Mouse (Mus musculus): ENCODE data around the gene Sec14l2. TPM values are rescaled to one million over a fixed set of nuclear protein-coding genes. Genes with fewer than 3 reads are reported as not detected.

Sec14l2 gene
- polyA plus RNA-seq, 1 experiment from 2014 or later: 1.7 TPM

GRCm38 (mm10) chr11:4080219-4080618, 43.0 kb downstream of the Sec14l2 start:
- no peaks in the 10 kb centered on the region for H3K9me3 ChIP-seq (ENCODE audit: control insufficient read depth, low read length)
- H3K27ac ChIP-seq (ENCODE audit: low read length): no peak overlapping the region
- H3K9ac ChIP-seq (ENCODE audit: low read depth, low read length): no peak overlapping the region
- H3K4me2 ChIP-seq (ENCODE audit: low read depth, low read length): no peak overlapping the region
- H3K4me1 ChIP-seq (ENCODE audit: control insufficient read depth, insufficient read depth, low read length): no peaks in the 10 kb centered on the region
- peak; percentile 46; the same call in 1 of the 2 replicates for ATAC-seq
- no peak overlapping the region for H3K4me3 ChIP-seq (ENCODE audit: low read length)
- no peaks in the 10 kb centered on the region for H3K27me3 ChIP-seq (replicated peaks; ENCODE audit: control insufficient read depth, insufficient read depth, low read length)
- 15% methylated on average over 4 of the region's 4 CpGs for WGBS
- H3K36me3 ChIP-seq (ENCODE audit: control insufficient read depth, insufficient read depth, low read length): no peaks in the 10 kb centered on the region

GRCm38 (mm10) chr11:4078267-4078933, 44.8 kb downstream of the Sec14l2 start:
- WGBS: 84% methylated on average over 7 of the region's 7 CpGs
- no peak overlapping the region for H3K27ac ChIP-seq (ENCODE audit: low read length)
- no peak for ATAC-seq
- no peaks in the 10 kb centered on the region for H3K36me3 ChIP-seq (ENCODE audit: control insufficient read depth, insufficient read depth, low read length)
- no peaks in the 10 kb centered on the region for H3K9me3 ChIP-seq (ENCODE audit: control insufficient read depth, low read length)
- H3K4me1 ChIP-seq (ENCODE audit: control insufficient read depth, insufficient read depth, low read length): no peaks in the 10 kb centered on the region
- no peak overlapping the region for H3K9ac ChIP-seq (ENCODE audit: low read depth, low read length)
- no peaks in the 10 kb centered on the region for H3K27me3 ChIP-seq (replicated peaks; ENCODE audit: control insufficient read depth, insufficient read depth, low read length)
- H3K4me2 ChIP-seq (ENCODE audit: low read depth, low read length): no peak overlapping the region
- H3K4me3 ChIP-seq (ENCODE audit: low read length): no peak overlapping the region

- Histone ChIP-seq H3K27ac (ENCODE audit: low read length) (no peak overlapping the region), H3K4me2 (ENCODE audit: low read depth, low read length) (no peak overlapping the region), H3K4me1 (ENCODE audit: control insufficient read depth, insufficient read depth, low read length) (no peaks in the 10 kb centered on the region), H3K4me3 (ENCODE audit: low read length) (no peak overlapping the region), H3K36me3 (ENCODE audit: control insufficient read depth, insufficient read depth, low read length) (no peaks in the 10 kb centered on the region), H3K9me3 (ENCODE audit: control insufficient read depth, low read length) (no peaks in the 10 kb centered on the region), H3K27me3 (replicated peaks; ENCODE audit: control insufficient read depth, insufficient read depth, low read length) (no peaks in the 10 kb centered on the region), H3K9ac (ENCODE audit: low read depth, low read length) (no peak overlapping the region)
- WGBS: 11% methylated on average over 8 of the region's 8 CpGs
- no peak for ATAC-seq
These were observed 46.6 kb downstream of the Sec14l2 start for GRCm38 (mm10) chr11:4076633-4077032.

GRCm38 (mm10) chr11:4069664-4070063, 53.6 kb downstream of the Sec14l2 start:
- H3K4me3 ChIP-seq (ENCODE audit: low read length): no peak overlapping the region
- H3K9me3 ChIP-seq (ENCODE audit: control insufficient read depth, low read length): no peaks in the 10 kb centered on the region
- no peak for ATAC-seq
- no peaks in the 10 kb centered on the region for H3K4me1 ChIP-seq (ENCODE audit: control insufficient read depth, insufficient read depth, low read length)
- no peak overlapping the region for H3K27ac ChIP-seq (ENCODE audit: low read length)
- no peaks in the 10 kb centered on the region for H3K27me3 ChIP-seq (replicated peaks; ENCODE audit: control insufficient read depth, insufficient read depth, low read length)
- H3K4me2 ChIP-seq (ENCODE audit: low read depth, low read length): no peak overlapping the region
- no peaks in the 10 kb centered on the region for H3K36me3 ChIP-seq (ENCODE audit: control insufficient read depth, insufficient read depth, low read length)
- no peak overlapping the region for H3K9ac ChIP-seq (ENCODE audit: low read depth, low read length)
- 74% methylated on average over 1 of the region's 1 CpGs for WGBS

GRCm38 (mm10) chr11:4064627-4065122, 58.5 kb downstream of the Sec14l2 start, which contains the start of gene Sec14l3:
Sec14l3 (plus strand) TSS chr11:4064841.
- Histone ChIP-seq H3K4me2 (ENCODE audit: low read depth, low read length) (no peak within 1 kb of the TSS), H3K36me3 (ENCODE audit: control insufficient read depth, insufficient read depth, low read length) (no peaks in the 10 kb centered on the region), H3K4me1 (ENCODE audit: control insufficient read depth, insufficient read depth, low read length) (no peaks in the 10 kb centered on the region), H3K4me3 (ENCODE audit: low read length) (no peak within 1 kb of the TSS), H3K27ac (ENCODE audit: low read length) (no peak within 1 kb of the TSS), H3K27me3 (replicated peaks; ENCODE audit: control insufficient read depth, insufficient read depth, low read length) (no peaks in the 10 kb centered on the region), H3K9ac (ENCODE audit: low read depth, low read length) (no peak within 1 kb of the TSS), H3K9me3 (ENCODE audit: control insufficient read depth, low read length) (no peaks in the 10 kb centered on the region)
- 54% methylated on average over 5 of the region's 5 CpGs for WGBS
- no peak for ATAC-seq

- no peaks in the 10 kb centered on the region for H3K4me1 ChIP-seq (ENCODE audit: control insufficient read depth, insufficient read depth, low read length)
- H3K9ac ChIP-seq (ENCODE audit: low read depth, low read length): no peak overlapping the region
- no peaks in the 10 kb centered on the region for H3K36me3 ChIP-seq (ENCODE audit: control insufficient read depth, insufficient read depth, low read length)
- no peak overlapping the region for H3K4me2 ChIP-seq (ENCODE audit: low read depth, low read length)
- ATAC-seq: no peak
- H3K27ac ChIP-seq (ENCODE audit: low read length): no peak overlapping the region
- no peaks in the 10 kb centered on the region for H3K9me3 ChIP-seq (ENCODE audit: control insufficient read depth, low read length)
- H3K4me3 ChIP-seq (ENCODE audit: low read length): no peak overlapping the region
- 42% methylated on average over 6 of the region's 6 CpGs for WGBS
- no peaks in the 10 kb centered on the region for H3K27me3 ChIP-seq (replicated peaks; ENCODE audit: control insufficient read depth, insufficient read depth, low read length)
These were observed 60.2 kb downstream of the Sec14l2 start for GRCm38 (mm10) chr11:4062981-4063380.

- no peak for ATAC-seq
- no peaks in the 10 kb centered on the region for H3K27me3 ChIP-seq (replicated peaks; ENCODE audit: control insufficient read depth, insufficient read depth, low read length)
- no peaks in the 10 kb centered on the region for H3K36me3 ChIP-seq (ENCODE audit: control insufficient read depth, insufficient read depth, low read length)
- no peak overlapping the region for H3K9ac ChIP-seq (ENCODE audit: low read depth, low read length)
- no peak overlapping the region for H3K27ac ChIP-seq (ENCODE audit: low read length)
- no peaks in the 10 kb centered on the region for H3K9me3 ChIP-seq (ENCODE audit: control insufficient read depth, low read length)
- WGBS: 91% methylated on average over 4 of the region's 4 CpGs
- no peak overlapping the region for H3K4me3 ChIP-seq (ENCODE audit: low read length)
- no peaks in the 10 kb centered on the region for H3K4me1 ChIP-seq (ENCODE audit: control insufficient read depth, insufficient read depth, low read length)
- H3K4me2 ChIP-seq (ENCODE audit: low read depth, low read length): no peak overlapping the region
These were observed 60.7 kb downstream of the Sec14l2 start for GRCm38 (mm10) chr11:4062523-4062922.

- Histone ChIP-seq H3K27ac (ENCODE audit: low read length) (no peak overlapping the region), H3K36me3 (ENCODE audit: control insufficient read depth, insufficient read depth, low read length) (no peaks in the 10 kb centered on the region), H3K4me1 (ENCODE audit: control insufficient read depth, insufficient read depth, low read length) (no peaks in the 10 kb centered on the region), H3K4me2 (ENCODE audit: low read depth, low read length) (no peak overlapping the region), H3K9ac (ENCODE audit: low read depth, low read length) (no peak overlapping the region), H3K4me3 (ENCODE audit: low read length) (no peak overlapping the region), H3K27me3 (replicated peaks; ENCODE audit: control insufficient read depth, insufficient read depth, low read length) (no peaks in the 10 kb centered on the region), H3K9me3 (ENCODE audit: control insufficient read depth, low read length) (no peaks in the 10 kb centered on the region)
- 52% methylated on average over 5 of the region's 5 CpGs for WGBS
- ATAC-seq: no peak
These were observed 62.2 kb downstream of the Sec14l2 start for GRCm38 (mm10) chr11:4060866-4061575.

- H3K27me3 ChIP-seq (replicated peaks; ENCODE audit: control insufficient read depth, insufficient read depth, low read length): no peaks in the 10 kb centered on the region
- no peaks in the 10 kb centered on the region for H3K9me3 ChIP-seq (ENCODE audit: control insufficient read depth, low read length)
- 22% methylated on average over 5 of the region's 5 CpGs for WGBS
- H3K4me1 ChIP-seq (ENCODE audit: control insufficient read depth, insufficient read depth, low read length): no peaks in the 10 kb centered on the region
- H3K27ac ChIP-seq (ENCODE audit: low read length): no peak overlapping the region
- H3K4me2 ChIP-seq (ENCODE audit: low read depth, low read length): no peak overlapping the region
- H3K4me3 ChIP-seq (ENCODE audit: low read length): no peak overlapping the region
- ATAC-seq: no peak
- no peak overlapping the region for H3K9ac ChIP-seq (ENCODE audit: low read depth, low read length)
- no peaks in the 10 kb centered on the region for H3K36me3 ChIP-seq (ENCODE audit: control insufficient read depth, insufficient read depth, low read length)
These were observed 69.6 kb downstream of the Sec14l2 start for GRCm38 (mm10) chr11:4053586-4053985.
